Mouse (Mus musculus) ES-E14 (cell line): Measurements from ENCODE around the gene Chchd6.

Source experiments
- HCFC1 ChIP-seq: IDR thresholded peaks from 2 replicates; pipeline ENCODE4 v1.6.1; 2012; ENCODE audit warnings: low read length, inconsistent platforms, borderline replicate concordance; ENCODE audit not compliant: insufficient read depth
- ZNF384 ChIP-seq: IDR thresholded peaks from 2 replicates; pipeline ENCODE4 v1.6.1; 2012; ENCODE audit warnings: low read depth, low read length, inconsistent platforms

- TF ChIP-seq ZNF384, result no peak
- TF ChIP-seq HCFC1, result no peak
Measured at GRCm38 (mm10) chr6:89360709-89361417, 234.6 kb downstream of the Chchd6 start.
